Mouse (Mus musculus) cerebellum, adult 2 months (tissue): ENCODE data around the gene Pou6f2.

ENCODE experiments used
- CTCF ChIP-seq: fragments of 200-500 bp; IDR thresholded peaks from 2 replicates; pipeline ENCODE4 v1.5.1; 2011; ENCODE audit warnings: low read depth, mild to moderate bottlenecking, control low read depth, low read length, moderate library complexity, borderline replicate concordance; ENCODE audit not compliant: insufficient read depth
- POLR2A ChIP-seq: fragments of 200-500 bp; IDR thresholded peaks from 2 replicates; pipeline ENCODE4 v1.6.1; 2011; ENCODE audit warnings: low read length, control low read depth, borderline replicate concordance; ENCODE audit not compliant: insufficient read depth

DNA sequence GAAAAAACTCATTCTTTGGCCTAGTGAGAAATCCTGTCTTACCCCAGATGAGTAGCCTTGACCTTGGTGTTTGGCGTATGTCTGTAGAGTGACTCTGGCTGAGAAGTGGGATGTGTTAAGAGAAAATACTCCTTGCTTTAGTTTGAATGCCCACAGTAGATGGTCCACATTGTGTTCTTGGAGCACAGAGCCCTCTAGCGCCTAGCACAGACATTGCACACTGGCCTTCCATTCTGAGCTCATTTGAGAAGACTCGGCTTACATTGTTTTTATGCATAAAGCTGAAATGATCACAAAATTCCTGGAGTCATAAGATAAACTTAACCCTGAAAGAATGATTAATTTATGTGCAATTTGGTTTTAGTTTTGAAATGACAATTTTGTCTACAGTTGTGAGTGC lies 223.5 kb downstream of the Pou6f2 start:
- TF ChIP-seq POLR2A: no peak
- TF ChIP-seq CTCF: peak; percentile 47; the same call in 1 of the 2 replicates
